Mouse (Mus musculus) neural tube, embryonic 10.5 days (tissue): ENCODE measurements around the gene Vps13d.
A peak's percentile ranks its signal among the peaks of the same experiment; 100 is the strongest.

Experiments used
- DNase-seq: peaks from one replicate; pipeline ENCODE4 v3.0.0-alpha.2; 2017; ENCODE audit warnings: low spot score; ENCODE audit errors: extremely low spot score

Vps13d gene

GRCm38 (mm10) chr4:145009934-145010333 lies 184.9 kb downstream of the Vps13d start:
- DNase-seq, result no peak

DNA sequence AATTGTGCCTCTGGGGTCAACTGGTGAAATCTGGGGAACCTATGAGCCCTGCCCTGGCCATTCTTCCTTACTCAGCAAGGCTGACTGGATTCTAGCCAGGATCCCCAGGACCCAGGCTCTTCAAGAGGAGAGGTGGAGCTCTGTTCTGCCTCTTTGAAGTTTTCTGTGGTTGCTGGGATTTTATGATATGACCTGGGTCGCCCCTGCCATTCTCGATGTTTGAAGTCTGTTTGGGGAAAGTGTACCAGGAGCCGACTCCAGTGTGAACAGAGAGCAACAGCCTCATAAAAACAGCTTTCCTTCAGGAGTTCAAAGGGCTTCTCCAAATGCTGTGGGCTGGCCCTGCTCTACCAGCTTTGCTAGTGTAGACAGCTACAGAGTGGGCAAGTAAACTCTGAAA lies 185.4 kb downstream of the Vps13d start:
- DNase-seq, result no peak

DNA sequence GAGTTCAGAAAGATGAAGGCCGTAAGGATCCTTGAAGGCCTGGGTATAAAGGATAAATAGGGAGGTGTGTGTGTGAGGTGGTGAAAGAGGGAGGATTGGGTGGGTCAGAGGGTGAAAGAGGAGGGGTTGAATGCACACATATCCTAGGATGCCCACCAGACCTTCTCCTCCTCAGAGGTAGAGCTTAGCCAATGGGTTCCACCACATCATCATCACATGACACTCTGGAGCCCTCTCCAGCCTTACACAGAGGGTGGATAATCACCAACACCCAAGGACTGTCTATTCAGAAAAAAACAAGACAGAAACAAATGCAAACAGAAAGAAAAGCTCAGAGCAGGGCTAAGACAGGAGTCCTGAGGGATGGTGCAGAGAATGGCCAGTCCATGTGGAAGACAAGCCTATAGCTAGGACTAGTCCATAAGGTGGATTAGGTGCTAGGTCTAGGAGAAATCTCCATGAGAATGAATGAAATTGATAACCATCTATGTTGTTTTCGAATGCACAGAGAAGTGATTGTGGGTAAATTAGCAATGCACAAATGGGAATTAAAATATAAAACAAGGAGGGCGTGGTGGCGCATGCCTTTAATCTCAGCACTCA lies 188.8 kb downstream of the Vps13d start:
- no peak for DNase-seq

GRCm38 (mm10) chr4:145004176-145004575 lies 190.6 kb downstream of the Vps13d start:
- no peak for DNase-seq

GRCm38 (mm10) chr4:145002733-145003132 lies 192.1 kb downstream of the Vps13d start:
- DNase-seq, result no peak

- peak; percentile 49 for DNase-seq
Observed at GRCm38 (mm10) chr4:144999903-145000382, 194.9 kb downstream of the Vps13d start.

- DNase-seq, result no peak
Observed at GRCm38 (mm10) chr4:144999572-144999880, 195.3 kb downstream of the Vps13d start.

GRCm38 (mm10) chr4:144998808-144999571 lies 195.8 kb downstream of the Vps13d start:
- no peak for DNase-seq

DNA sequence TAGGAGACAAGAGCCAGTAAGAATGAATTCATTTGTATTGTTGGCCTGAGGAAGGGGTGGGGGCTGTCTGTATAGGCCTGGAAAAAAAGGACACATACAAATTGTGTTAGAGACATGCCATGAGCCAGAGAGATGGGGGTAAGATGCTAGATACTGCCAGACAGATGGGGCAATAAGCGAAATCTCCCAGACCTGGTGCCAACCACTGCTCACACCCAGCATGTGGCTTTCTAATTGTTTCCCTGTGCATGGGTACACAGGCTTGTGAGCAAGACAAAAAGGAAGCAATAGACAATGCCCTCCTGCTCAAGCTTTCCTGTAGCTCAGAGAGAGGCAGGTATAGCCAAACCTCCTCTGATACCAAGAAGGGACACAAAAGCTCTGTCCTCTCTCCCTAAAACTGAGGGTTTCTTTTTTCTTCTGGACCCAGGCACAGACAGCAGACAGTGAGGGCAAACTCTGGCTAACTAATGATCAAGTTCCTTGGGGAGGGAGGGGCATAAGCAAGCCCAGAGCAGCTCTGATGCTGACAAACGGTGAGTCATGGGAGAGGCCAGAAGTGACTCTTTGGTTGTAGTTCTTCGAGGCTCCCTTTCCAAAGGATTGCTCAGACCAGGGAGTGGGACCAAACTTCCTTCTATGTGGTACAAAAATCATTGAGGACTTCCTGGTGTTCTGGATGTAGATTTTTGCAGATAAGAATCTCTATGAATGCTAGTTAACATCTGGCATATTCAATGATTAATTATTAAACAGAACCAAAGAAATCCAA lies 196.7 kb downstream of the Vps13d start:
- no peak for DNase-seq

DNA sequence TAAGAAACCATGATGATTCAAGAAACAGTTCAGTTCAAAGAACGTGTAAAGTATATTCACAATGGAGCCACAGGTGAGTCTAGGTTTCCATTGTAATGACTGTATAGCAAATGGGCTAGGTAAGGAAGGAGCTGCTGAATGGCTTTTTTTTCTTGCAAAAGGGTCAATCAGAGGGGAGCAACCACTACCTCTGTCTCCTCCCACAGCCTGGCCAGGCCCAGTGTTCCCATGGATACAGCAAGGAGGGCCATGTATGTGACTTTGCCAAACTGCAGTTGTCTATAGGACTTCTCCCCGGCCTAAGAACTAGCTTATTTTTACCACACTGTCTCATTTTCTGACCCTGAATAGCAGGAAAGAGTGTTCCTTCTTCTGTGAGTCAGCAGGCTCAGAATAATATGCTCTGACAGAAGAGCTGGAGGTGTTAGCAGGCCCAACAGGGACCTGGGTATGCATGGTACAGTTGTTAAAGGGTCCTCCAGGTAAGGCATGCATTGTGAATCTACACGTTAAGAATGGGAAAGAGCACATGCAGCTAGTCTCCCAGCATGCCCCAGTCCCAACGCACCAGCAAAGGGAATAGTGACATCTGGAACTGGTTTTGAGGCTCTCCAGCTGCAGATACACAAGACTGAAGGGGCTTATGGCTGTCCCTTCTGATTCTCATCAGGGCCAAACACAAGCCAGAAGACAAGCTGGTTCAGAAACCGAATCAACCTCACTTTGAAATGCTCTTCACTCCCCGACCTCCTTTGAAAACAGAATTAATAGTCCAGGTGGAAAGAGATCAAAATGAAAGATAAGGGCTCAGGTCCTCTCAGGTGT lies 197.6 kb downstream of the Vps13d start:
- no peak for DNase-seq

- DNase-seq, result no peak
Observed at GRCm38 (mm10) chr4:144995826-144996225, 199.0 kb downstream of the Vps13d start.

DNA sequence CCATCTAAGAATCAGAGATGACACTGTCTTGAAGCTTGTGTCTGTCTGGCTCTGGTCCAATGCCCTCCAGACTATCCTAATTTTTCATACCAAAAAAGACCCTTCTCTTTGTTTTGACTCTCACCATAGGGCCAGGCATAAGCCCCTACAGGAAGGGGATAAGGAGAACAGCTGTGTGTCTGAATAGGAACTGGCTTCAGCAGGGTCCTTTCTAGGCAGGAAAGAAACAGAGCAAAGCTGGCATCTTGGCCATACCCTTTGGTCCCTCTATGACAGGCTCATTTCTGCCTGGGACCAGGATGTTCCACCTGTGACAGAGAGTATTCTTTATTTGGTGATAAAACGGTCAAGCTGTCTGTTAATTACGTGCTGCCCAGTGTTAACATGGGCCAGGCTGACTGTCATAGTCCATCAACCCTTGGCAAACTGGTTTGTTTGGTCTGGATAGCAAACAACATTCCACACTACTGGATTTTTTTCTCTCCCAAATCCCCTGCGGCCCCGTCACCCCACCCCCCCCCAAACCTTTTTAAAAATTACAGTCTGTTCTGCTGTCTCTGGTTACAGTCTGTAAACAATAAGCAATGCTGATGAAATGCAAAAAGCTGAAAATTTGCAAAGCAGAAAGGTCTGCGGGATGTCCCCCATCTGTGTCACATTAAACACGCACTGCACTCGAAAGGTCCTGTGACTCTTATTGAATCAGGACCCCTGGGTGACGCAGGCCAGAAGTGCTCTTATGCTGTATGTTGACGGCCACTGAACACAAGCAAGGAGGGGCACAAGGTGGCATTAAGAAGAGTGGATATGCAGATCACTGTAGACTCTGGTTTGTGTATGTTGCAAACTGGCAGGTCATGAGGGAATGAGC lies 201.5 kb downstream of the Vps13d start:
- DNase-seq, result no peak

DNA sequence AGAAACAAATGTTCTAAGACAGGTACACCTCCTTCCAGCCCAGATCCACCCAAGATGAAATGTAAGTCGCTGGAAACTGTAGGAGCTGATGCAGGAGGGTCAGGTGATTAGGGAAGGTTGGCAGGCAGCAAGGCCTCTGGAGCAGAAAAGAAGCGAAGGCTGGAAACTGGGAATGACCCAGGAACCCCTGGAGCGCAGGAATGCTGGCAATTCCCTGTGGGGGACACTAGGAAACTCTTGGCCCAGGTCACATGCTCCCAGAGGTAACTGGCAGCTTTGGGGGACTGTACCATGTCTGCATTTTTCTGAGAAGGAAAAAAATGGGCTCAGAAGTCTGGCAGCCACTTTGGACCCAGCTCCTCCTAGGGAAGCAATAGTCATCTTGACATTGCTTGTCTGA lies 202.4 kb downstream of the Vps13d start:
- no peak for DNase-seq

- no peak for DNase-seq
Observed at GRCm38 (mm10) chr4:144988443-144989206, 206.2 kb downstream of the Vps13d start.

DNA sequence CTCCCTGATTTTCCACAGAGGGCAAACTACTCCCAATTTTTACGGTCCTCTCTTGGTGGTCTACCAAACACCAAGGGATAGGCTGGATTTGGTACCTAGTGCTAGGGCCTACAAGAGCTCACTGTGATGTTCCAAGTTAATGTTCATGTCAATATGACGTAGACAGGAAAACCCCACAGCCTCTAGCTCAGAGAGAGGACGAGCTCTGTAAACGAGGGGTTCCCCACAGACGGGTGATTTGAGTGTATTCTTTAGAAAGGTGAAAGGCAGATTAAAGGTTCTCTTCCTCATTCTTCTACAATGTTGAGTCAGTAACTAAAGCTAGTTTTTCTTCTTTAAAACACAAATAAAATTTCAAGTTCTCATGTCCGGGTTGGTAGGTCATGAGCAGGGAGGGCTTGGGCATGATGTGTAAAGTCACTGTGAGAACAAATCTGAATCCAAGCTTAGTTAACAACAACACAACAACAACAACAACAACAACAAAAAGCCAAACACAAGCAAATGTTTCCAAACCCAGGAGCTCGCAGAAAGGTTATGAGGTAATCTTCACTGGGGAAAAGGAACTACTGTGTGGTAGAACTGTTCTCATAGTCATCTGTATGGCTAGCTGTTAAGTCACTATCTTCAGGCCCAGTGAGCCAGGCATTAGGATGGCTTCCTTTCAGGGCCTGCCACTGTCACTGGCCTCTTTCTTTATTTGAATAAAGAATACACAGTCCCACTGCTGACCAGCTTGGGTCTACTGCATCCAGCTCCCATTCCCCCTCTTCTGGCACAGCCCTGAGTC lies 208.6 kb downstream of the Vps13d start:
- DNase-seq, result no peak

DNA sequence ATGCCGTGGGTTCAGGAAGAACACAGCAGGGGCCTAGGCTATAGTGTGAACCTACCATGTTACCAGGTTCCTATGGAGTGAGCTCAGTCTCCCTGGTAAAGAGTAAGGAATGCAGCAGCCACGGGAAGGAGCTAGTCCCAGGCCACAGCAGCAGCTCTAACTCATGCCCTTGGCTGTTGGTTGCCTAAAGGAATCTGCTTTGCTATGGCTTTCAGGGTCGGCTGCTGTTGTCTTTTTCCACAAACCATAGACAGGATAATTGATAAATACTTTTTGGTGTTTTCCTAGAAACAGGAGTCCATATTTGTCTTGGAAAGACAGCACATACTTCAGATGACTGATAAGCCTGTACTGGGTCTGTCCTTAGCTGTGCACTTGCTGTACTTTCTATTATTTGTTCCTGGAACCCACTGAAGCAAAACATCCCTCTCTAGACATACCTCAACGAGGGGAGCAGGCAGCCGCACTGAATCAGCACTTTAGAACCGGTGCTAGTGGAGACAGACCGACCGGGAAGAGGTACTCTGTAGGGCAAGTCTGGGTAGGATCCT lies 210.9 kb downstream of the Vps13d start:
- DNase-seq, result no peak

DNA sequence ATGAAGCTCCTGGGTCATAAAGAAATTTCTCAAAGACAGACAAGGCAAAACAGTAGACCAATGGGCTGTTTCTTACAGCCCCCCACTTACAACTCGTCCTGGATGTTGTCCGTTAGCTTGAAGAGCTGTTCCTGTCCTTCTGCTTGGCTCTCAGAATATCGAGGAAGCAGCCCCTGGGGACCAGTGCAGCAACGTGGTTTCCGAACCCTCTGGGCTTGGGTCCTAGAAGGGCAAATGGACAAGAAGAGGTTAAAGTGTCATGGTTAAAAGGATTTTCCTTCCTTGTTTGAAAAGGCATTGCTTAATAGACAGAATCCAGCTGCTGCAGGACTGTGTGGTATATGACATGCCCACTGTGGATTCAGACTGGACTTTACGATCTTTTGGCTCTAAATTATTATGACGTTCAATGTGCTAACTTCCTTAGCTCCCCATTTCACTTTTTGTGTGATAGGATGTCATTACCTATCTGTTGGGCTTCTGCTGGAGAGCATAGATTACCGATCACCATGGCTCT lies 211.5 kb downstream of the Vps13d start:
- no peak for DNase-seq

DNA sequence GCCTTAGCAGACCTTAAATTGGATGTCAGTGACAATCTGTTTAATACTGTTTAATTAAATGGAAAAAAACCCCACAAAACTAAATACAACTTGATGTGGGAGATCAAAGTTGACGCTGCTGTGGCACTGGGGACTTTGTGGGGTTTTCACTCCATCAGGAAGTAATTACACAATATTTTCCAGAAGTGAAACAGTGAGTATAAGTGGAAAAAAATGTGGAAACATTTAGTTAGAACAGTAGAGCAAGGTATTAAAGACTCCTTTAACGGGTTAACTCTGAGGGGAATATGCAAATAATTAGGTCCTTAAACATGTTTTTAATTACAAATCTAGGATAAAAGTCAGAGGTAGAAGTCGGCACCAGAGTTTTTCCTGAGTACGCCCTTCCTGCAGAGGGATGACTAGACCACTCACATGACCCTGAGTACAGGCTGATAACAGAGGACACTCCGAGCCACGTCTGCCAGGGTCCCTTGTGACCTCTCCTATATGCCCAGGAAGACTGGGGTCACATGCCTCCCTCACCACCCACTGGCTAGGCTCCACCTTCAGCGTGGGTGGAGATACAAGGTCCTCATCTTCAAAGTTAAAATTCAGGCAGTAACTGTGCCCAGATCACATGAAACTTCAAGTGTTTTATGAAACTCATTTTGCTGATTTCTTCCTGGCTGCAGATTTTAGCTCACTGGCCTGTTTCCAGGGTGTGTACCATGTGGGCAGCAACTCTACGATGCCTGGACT lies 213.8 kb downstream of the Vps13d start:
- DNase-seq, result no peak
